8 mouse cellular contexts compared by ENCODE assay signal in the genomic region with DNA sequence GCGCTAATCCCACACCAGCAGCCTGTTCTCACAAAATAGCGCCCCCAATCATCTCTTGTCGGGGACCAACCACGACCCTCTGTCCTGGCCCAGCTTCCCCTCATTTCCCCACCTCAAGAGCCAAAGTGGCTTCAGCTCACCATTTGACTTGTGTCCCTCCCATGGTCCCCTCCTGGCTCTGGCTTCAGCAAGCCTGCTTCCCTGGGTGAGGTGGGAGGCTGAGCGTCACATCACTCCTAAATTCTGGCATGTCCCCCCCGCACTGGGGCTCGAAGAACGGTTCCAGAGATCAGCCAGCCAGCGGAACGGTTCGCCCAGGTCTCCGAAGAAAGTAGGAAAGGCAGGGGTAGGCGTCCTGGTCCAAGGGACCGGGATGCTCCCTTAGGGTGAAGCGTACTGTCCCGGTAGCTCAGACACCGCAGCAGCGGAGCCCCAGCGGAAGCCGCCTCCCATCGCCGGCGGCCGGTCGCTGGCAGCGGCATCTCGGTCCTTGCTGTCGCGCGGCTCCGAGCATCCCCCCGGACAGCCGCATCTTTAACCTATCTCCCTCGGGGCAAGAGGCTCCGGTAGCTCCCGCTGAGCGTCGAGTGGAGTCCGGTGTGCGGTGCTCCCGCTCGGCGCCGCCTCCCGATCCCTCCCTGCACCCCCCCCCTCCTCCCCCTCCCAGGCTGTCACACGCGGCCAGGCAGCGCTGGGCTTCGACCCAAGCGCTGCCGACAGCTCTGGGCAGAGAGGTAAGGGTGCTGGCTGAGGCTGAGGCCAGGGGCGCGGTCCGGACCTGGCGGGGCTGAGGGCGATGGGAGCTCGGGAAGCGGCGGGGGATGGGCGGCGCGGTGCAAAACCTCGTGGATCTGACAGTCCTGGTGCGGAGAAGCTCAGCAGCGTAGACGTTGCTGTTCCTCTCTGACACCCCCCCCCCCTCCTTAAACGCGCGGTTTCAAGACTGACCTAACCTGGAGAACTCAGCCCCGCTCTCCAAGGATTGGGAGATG. TPM values are rescaled to one million over a fixed set of nuclear protein-coding genes. Genes with fewer than 3 reads are reported as not detected.
DNase-seq lines count a peak whose midpoint lies in the region; ATAC-seq and TF ChIP-seq lines count a peak whose summit lies in the region.

No protein-coding gene starts in this region.

- H3K27ac ChIP-seq in embryonic fibroblast, embryonic 13.5 days (ENCODE audit: insufficient read depth, low read length) = no peak overlapping the region
- H3K27ac ChIP-seq in lung, embryonic 14.5 days (ENCODE audit: low read depth) = no peak overlapping the region
- peak overlapping the region; percentile 74 for H3K27ac ChIP-seq in neural tube, embryonic 15.5 days (replicated peaks)

- H3K4me3 ChIP-seq in embryonic fibroblast, embryonic 13.5 days (ENCODE audit: insufficient read depth, low read length) = peak overlapping the region; percentile 48
- peak overlapping the region; percentile 59 for H3K4me3 ChIP-seq in lung, embryonic 14.5 days (ENCODE audit: low read depth, low read length)
- peak overlapping the region; percentile 72 for H3K4me3 ChIP-seq in neural tube, embryonic 15.5 days (replicated peaks)

- peak overlapping the region; percentile 53 for H3K9ac ChIP-seq in lung, embryonic 14.5 days
- peak overlapping the region; percentile 82 for H3K9ac ChIP-seq in neural tube, embryonic 15.5 days (replicated peaks)

- WGBS in lung, embryonic 14.5 days = 1% methylated on average over 70 of the region's 70 CpGs
- under 1% methylated on average over 66 of the region's 70 CpGs for WGBS in neural tube, embryonic 15.5 days

- ATAC-seq in lung, embryonic 14.5 days (ENCODE audit: insufficient read depth) = peak; percentile 64
- ATAC-seq in neural tube, embryonic 15.5 days (ENCODE audit: low FRiP score) = peak; percentile 72
- ATAC-seq in erythroid progenitor cell, adult 5-6 weeks (replicated peaks; ENCODE audit: low FRiP score, poor library complexity, severe bottlenecking) = no peak

- H3K4me2 ChIP-seq in lung, embryonic 14.5 days = peak overlapping the region; percentile 100
- H3K4me2 ChIP-seq in neural tube, embryonic 15.5 days = peak overlapping the region; percentile 94

- no peak for TF ChIP-seq CTCF in embryonic fibroblast, embryonic 13.5 days (IDR thresholded peaks at IDR 0.05; ENCODE audit: borderline replicate concordance, insufficient read depth, low read length)
- no peak for TF ChIP-seq CTCF in lung, embryonic 14.5 days (IDR thresholded peaks at IDR 0.05; ENCODE audit: low read depth)

- H3K27me3 ChIP-seq in lung, embryonic 14.5 days (ENCODE audit: insufficient read depth, low read length) = peaks cover 13% of the 10 kb centered on the region; the same call in 1 of the 2 replicates
- no peaks in the 10 kb centered on the region for H3K27me3 ChIP-seq in neural tube, embryonic 15.5 days (replicated peaks)

- no peaks in the 10 kb centered on the region for H3K36me3 ChIP-seq in lung, embryonic 14.5 days (ENCODE audit: insufficient read depth)
- peaks cover 30% of the 10 kb centered on the region for H3K36me3 ChIP-seq in neural tube, embryonic 15.5 days

- TF ChIP-seq POLR2A in embryonic fibroblast, embryonic 13.5 days (IDR thresholded peaks at IDR 0.05; ENCODE audit: low read depth, low read length) = peak; percentile 29; the same call in 1 of the 2 replicates

- no peaks in the 10 kb centered on the region for H3K9me3 ChIP-seq in lung, embryonic 14.5 days (ENCODE audit: low read depth, low read length)
- H3K9me3 ChIP-seq in neural tube, embryonic 15.5 days (replicated peaks) = no peaks in the 10 kb centered on the region

- DNase-seq in CD4-positive, CD25-positive, alpha-beta regulatory T cell, adult 2 months (ENCODE audit: low read depth, low spot score) = peak; percentile 55
- DNase-seq in adrenal gland, postnatal 25 days = peak; percentile 37
- peak; percentile 48 to 58 for DNase-seq in heart, postnatal 14 days
- peak; percentile 52 for DNase-seq in layer of hippocampus, adult 9-11 months
- peak; percentile 43 for DNase-seq in lung, embryonic 14.5 days

- intact Hi-C loops in heart, postnatal 14 days (cut with DNase I) = no loop called here

- H3K4me1 ChIP-seq in embryonic fibroblast, embryonic 13.5 days (ENCODE audit: control insufficient read depth, insufficient read depth, low read length) = no peaks in the 10 kb centered on the region
- peaks cover 4% of the 10 kb centered on the region; the same call in 1 of the 2 replicates for H3K4me1 ChIP-seq in lung, embryonic 14.5 days (ENCODE audit: insufficient read depth)
- H3K4me1 ChIP-seq in neural tube, embryonic 15.5 days = peaks cover 40% of the 10 kb centered on the region

RNA-seq across cellular contexts. Expression of a gene that starts 39.1 kb away (rescaled TPM):
- 126 and 129 TPM in 2 replicates for total RNA-seq in adrenal gland, postnatal 25 days (2021)
- polyA plus RNA-seq in embryonic fibroblast, embryonic 13.5 days (2011; ENCODE audit: insufficient read length, low read depth, missing spikeins) = 46.2 and 50.0 TPM in 2 replicates
- 100 to 1,000 TPM; 392 to 414 TPM for total RNA-seq in heart, postnatal 14 days (2021)
- polyA plus RNA-seq in lung, embryonic 14.5 days (2014; fragmentation: Nextera tagmentation; extraction: Ambion mirVana) = 53.7 and 55.3 TPM in 2 replicates
- polyA plus RNA-seq in neural tube, embryonic 15.5 days (2015; fragmentation: Nextera tagmentation; extraction: Ambion mirVana) = 58.6 and 61.7 TPM in 2 replicates
- 8.0 and 12.3 TPM in 2 replicates for total RNA-seq in erythroid progenitor cell, adult 5-6 weeks (2015; ENCODE audit: low replicate concordance)
- 6.9 and 15.3 TPM in 2 replicates for total RNA-seq in erythroid progenitor cell, adult 5-6 weeks (2017; ENCODE audit: low replicate concordance)

RNA-seq across cellular contexts. Expression of a gene that starts 40.6 kb away (rescaled TPM):
- total RNA-seq in adrenal gland, postnatal 25 days (2021) = 8.1 and 8.4 TPM in 2 replicates
- polyA plus RNA-seq in embryonic fibroblast, embryonic 13.5 days (2011; ENCODE audit: insufficient read length, low read depth, missing spikeins) = 10.9 and 11.1 TPM in 2 replicates
- 1 to 10 TPM; 4.0 to 6.2 TPM for total RNA-seq in heart, postnatal 14 days (2021)
- polyA plus RNA-seq in lung, embryonic 14.5 days (2014; fragmentation: Nextera tagmentation; extraction: Ambion mirVana) = 11.6 and 12.1 TPM in 2 replicates
- polyA plus RNA-seq in neural tube, embryonic 15.5 days (2015; fragmentation: Nextera tagmentation; extraction: Ambion mirVana) = 28.3 and 30.4 TPM in 2 replicates
- total RNA-seq in erythroid progenitor cell, adult 5-6 weeks (2015; ENCODE audit: low replicate concordance) = not detected in 2 replicates
- total RNA-seq in erythroid progenitor cell, adult 5-6 weeks (2017; ENCODE audit: low replicate concordance) = not detected in 2 replicates

RNA-seq across cellular contexts. Expression of a gene that starts 47.6 kb away (rescaled TPM):
- total RNA-seq in adrenal gland, postnatal 25 days (2021) = 3.0 and 6.0 TPM in 2 replicates
- 1.8 and 3.3 TPM in 2 replicates for polyA plus RNA-seq in embryonic fibroblast, embryonic 13.5 days (2011; ENCODE audit: insufficient read length, low read depth, missing spikeins)
- 1 to 10 TPM; 2.0 to 3.2 TPM for total RNA-seq in heart, postnatal 14 days (2021)
- 9.7 and 10.0 TPM in 2 replicates for polyA plus RNA-seq in lung, embryonic 14.5 days (2014; fragmentation: Nextera tagmentation; extraction: Ambion mirVana)
- polyA plus RNA-seq in neural tube, embryonic 15.5 days (2015; fragmentation: Nextera tagmentation; extraction: Ambion mirVana) = 2.3 and 3.3 TPM in 2 replicates
- not detected in 2 replicates for total RNA-seq in erythroid progenitor cell, adult 5-6 weeks (2015; ENCODE audit: low replicate concordance)
- total RNA-seq in erythroid progenitor cell, adult 5-6 weeks (2017; ENCODE audit: low replicate concordance) = not detected in 2 replicates

RNA-seq across cellular contexts. Expression of a gene that starts 52.4 kb away (rescaled TPM):
- 21.0 and 21.2 TPM in 2 replicates for total RNA-seq in adrenal gland, postnatal 25 days (2021)
- polyA plus RNA-seq in embryonic fibroblast, embryonic 13.5 days (2011; ENCODE audit: insufficient read length, low read depth, missing spikeins) = 155 and 186 TPM in 2 replicates
- total RNA-seq in heart, postnatal 14 days (2021) = 1,000 to 10,000 TPM; 1,337 to 1,386 TPM
- polyA plus RNA-seq in lung, embryonic 14.5 days (2014; fragmentation: Nextera tagmentation; extraction: Ambion mirVana) = 41.1 and 64.3 TPM in 2 replicates
- polyA plus RNA-seq in neural tube, embryonic 15.5 days (2015; fragmentation: Nextera tagmentation; extraction: Ambion mirVana) = 24.7 and 28.2 TPM in 2 replicates
- not detected in 2 replicates for total RNA-seq in erythroid progenitor cell, adult 5-6 weeks (2015; ENCODE audit: low replicate concordance)
- total RNA-seq in erythroid progenitor cell, adult 5-6 weeks (2017; ENCODE audit: low replicate concordance) = not detected in 2 replicates

RNA-seq across cellular contexts. Expression of a gene that starts 53.4 kb away (rescaled TPM):
- total RNA-seq in adrenal gland, postnatal 25 days (2021) = 2.0 and 2.9 TPM in 2 replicates
- 1.6 and 3.8 TPM in 2 replicates for polyA plus RNA-seq in embryonic fibroblast, embryonic 13.5 days (2011; ENCODE audit: insufficient read length, low read depth, missing spikeins)
- 100 to 1,000 TPM; 128 to 131 TPM for total RNA-seq in heart, postnatal 14 days (2021)
- polyA plus RNA-seq in lung, embryonic 14.5 days (2014; fragmentation: Nextera tagmentation; extraction: Ambion mirVana) = 3.4 and 6.0 TPM in 2 replicates
- 4.9 and 6.6 TPM in 2 replicates for polyA plus RNA-seq in neural tube, embryonic 15.5 days (2015; fragmentation: Nextera tagmentation; extraction: Ambion mirVana)
- not detected in 2 replicates for total RNA-seq in erythroid progenitor cell, adult 5-6 weeks (2015; ENCODE audit: low replicate concordance)
- not detected in 2 replicates for total RNA-seq in erythroid progenitor cell, adult 5-6 weeks (2017; ENCODE audit: low replicate concordance)
